Mouse (Mus musculus) midbrain, embryonic 13.5 days (tissue): ENCODE data around the gene Mastl. TPM values are rescaled to one million over a fixed set of nuclear protein-coding genes. Genes with fewer than 3 reads are reported as not detected.
A peak's percentile ranks its signal among the peaks of the same experiment; 100 is the strongest.

ENCODE experiments used
- ATAC-seq: fragments of 200-750 bp; cut with Nextera tagmentation; 2 replicates; pipeline ENCODE4 v1.8.0; 2017; ENCODE audit warnings: mild to moderate bottlenecking, moderate TSS enrichment, moderate library complexity
- H3K27ac ChIP-seq: fragments of 300-500 bp; sonication (generic); 2 replicates; pipeline ENCODE4 v1.5.1; 2015; ENCODE audit warnings: inconsistent platforms, mild to moderate bottlenecking, moderate library complexity
- H3K27me3 ChIP-seq: fragments of 300-500 bp; sonication (generic); 2 replicates; pipeline ENCODE4 v1.6.1; 2015; ENCODE audit warnings: mild to moderate bottlenecking, inconsistent platforms
- H3K36me3 ChIP-seq: fragments of 300-500 bp; sonication (generic); 2 replicates; pipeline ENCODE4 v1.6.1; 2015; ENCODE audit warnings: mild to moderate bottlenecking, inconsistent platforms
- H3K4me1 ChIP-seq: fragments of 300-500 bp; sonication (generic); replicated peaks from 2 replicates; pipeline ENCODE4 v1.6.1; 2015; ENCODE audit warnings: inconsistent platforms
- H3K4me2 ChIP-seq: fragments of 300-500 bp; sonication (generic); replicated peaks from 2 replicates; pipeline ENCODE4 v1.6.1; 2015; ENCODE audit warnings: moderate library complexity, mild to moderate bottlenecking, inconsistent platforms
- H3K4me3 ChIP-seq: fragments of 300-500 bp; sonication (generic); replicated peaks from 2 replicates; pipeline ENCODE4 v1.5.1; 2015; ENCODE audit warnings: mild to moderate bottlenecking, inconsistent platforms
- H3K9ac ChIP-seq: fragments of 300-500 bp; sonication (generic); replicated peaks from 2 replicates; pipeline ENCODE4 v1.6.1; 2015; ENCODE audit warnings: mild to moderate bottlenecking, inconsistent platforms
- H3K9me3 ChIP-seq: fragments of 300-500 bp; sonication (generic); 2 replicates; pipeline ENCODE4 v1.6.1; 2016; ENCODE audit warnings: mild to moderate bottlenecking, inconsistent platforms
- WGBS: fragments of 180-500 bp; shearing (Covaris S2); methylation state at CpG from one replicate; pipeline ENCODE4 v1.1.7; 2015; 5-methylcytosine and 5-hydroxymethylcytosine counted together
- polyA plus RNA-seq: library from polyadenylated mRNA; unstranded; fragments of >200 nt; fragmentation: Nextera tagmentation; extraction: Ambion mirVana; gene quantifications from 2 replicates; pipeline ENCODE4 v1.2.1, GENCODE M21; 2015

Mastl gene
- polyA plus RNA-seq = 3.8 and 5.3 TPM in 2 replicates

DNA sequence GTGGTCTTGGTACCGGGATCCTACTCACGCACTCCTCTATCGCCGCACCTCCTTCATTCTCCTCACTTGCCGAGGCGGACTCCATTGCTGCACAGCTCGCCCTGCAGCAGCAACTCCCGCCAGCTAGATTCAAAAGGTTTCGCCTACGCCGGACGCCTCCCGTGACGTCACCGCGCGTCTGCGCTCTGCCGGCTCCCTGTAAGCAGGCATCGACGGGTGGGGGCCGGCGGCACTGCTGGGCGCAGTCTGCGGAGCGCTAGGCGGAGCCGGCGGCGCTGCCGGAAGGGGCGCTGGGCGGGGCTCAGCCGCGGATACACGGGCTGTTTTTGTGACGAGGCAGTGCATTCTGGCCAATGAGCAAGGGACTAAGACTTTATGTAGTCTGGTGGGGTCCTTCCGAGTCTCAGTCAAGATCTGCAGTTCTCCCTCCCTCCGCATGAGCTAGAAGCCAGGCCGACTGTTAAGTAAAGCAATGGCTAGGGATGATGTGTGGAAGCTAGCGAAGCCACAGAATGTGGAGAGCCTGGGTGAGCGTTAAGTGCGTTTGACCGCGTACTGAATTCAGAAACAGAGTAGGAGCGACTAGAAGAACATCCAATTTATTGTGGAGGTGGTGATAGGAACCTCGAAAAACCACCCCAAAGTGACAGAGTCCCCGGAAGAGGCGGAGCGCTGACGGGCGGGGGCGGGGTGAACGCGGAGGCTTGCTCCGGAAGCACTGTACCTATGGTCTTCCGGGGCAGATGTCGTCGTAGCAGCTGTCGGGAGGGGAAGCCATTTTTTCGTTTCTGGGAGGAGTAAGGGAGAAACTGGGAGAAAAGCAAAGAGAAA, at the start of gene Mastl, which contains the start of gene Yme1l1:
Gene Mastl, minus strand, starts transcription at position 248 of the 831 bp plus-strand sequence.
Gene Yme1l1, plus strand, starts transcription at position 593 of the 831 bp plus-strand sequence.
- peaks cover 2% of the 10 kb centered on the region; the same call in 1 of the 2 replicates for H3K36me3 ChIP-seq
- H3K9me3 ChIP-seq = no peaks in the 10 kb centered on the region
- H3K4me3 ChIP-seq = peak within 1 kb of the TSS; percentile 88
- peak within 1 kb of the TSS; percentile 83 for H3K4me2 ChIP-seq
- no peaks in the 10 kb centered on the region for H3K27me3 ChIP-seq
- ATAC-seq = peak; percentile 99
- H3K4me1 ChIP-seq = peaks cover 37% of the 10 kb centered on the region
- H3K9ac ChIP-seq = peak within 1 kb of the TSS; percentile 84
- under 1% methylated on average over 61 of the region's 61 CpGs for WGBS
- peak within 1 kb of the TSS; percentile 98 for H3K27ac ChIP-seq

DNA sequence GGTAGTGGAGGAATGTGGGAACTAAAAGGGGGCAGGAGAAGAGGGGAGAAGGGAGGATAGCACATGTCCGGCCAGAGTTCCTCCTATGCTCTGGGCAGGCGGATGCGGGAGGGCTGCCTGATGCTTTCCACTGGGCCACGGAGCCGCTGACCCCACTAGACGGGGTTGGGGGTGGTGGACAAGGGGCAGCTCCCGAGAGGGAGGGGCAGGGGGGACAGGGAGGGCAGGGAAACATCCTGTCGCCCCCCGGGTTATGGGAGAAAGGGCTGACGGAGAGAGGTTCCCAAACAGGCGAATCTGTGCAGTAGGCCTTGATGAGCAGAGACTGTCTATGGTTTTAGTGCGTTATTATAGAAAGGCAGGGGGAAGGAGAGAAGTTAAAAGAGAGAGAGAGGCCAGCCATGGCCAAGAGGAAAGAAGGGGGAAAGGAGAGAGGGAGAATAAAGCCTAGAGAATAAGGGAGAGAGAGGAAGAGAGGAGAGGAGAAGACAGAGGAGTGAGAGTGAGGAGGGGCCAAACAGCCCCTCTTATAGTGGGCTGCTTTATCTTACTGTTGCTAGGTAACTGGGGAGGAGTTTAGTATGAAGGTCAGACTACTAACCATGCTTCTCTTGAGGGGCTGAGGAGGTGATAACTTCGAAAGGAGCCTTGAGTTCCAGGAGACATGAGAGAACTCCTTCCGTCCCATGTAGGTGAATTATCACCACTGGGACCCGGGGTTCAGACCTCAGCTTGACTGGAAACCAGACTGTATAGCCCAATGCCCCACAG, 47.3 kb upstream of the Mastl start:
- no peak overlapping the region for H3K4me3 ChIP-seq
- 64% methylated on average over 15 of the region's 15 CpGs for WGBS
- H3K27me3 ChIP-seq = no peaks in the 10 kb centered on the region
- peaks cover 21% of the 10 kb centered on the region for H3K36me3 ChIP-seq
- no peaks in the 10 kb centered on the region for H3K4me1 ChIP-seq
- ATAC-seq = 0 out of 2 replicates have a peak, but pooled peaks have one; percentile 50
- H3K9ac ChIP-seq = no peak overlapping the region
- no peaks in the 10 kb centered on the region for H3K9me3 ChIP-seq
- H3K27ac ChIP-seq = no peak overlapping the region
- no peak overlapping the region for H3K4me2 ChIP-seq

DNA sequence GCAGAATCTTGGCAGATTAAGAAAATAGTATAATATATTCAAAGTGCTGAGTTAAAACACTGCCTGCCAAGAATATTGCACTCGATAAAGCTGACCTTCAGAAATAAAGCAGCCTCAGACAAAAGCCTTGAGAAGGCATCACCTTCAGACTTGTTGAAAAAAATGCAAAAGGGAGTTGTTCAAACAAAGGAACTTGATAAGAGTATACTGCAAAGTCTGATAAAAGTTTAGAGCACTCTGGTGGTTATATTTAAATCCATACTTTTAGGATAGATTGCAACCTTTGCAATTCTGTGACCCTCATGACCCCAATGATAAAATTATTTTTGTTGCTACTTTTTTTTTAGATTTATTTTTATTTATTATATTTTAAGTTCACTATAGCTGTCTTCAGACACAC, 45.2 kb upstream of the Mastl start:
- Histone ChIP-seq H3K4me2 (no peak overlapping the region), H3K9ac (no peak overlapping the region), H3K4me3 (no peak overlapping the region), H3K27ac (no peak overlapping the region), H3K27me3 (no peaks in the 10 kb centered on the region), H3K4me1 (no peaks in the 10 kb centered on the region), H3K36me3 (peaks cover 28% of the 10 kb centered on the region), H3K9me3 (no peaks in the 10 kb centered on the region)
- WGBS = 92% methylated on average over 1 of the region's 1 CpGs
- ATAC-seq = no peak

DNA sequence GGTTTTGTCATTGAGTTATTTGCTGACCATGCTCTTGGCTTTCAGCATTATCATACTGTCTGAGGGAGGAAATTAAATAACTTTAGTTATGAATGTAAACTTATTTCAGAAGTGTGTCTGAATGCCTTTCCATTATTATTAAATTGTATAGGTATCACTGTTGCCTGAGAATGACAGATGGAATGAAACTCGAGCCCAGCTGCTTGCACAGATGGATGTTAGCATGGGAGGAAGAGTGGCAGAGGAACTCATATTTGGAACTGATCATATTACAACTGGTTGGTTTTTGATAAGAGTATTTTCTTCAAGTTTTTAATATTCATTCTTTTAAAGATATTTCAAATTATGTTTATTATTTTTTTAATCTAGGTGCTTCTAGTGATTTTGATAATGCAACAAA, 38.5 kb upstream of the Mastl start:
- no peaks in the 10 kb centered on the region for H3K27me3 ChIP-seq
- WGBS = 95% methylated on average over 1 of the region's 1 CpGs
- H3K4me1 ChIP-seq = no peaks in the 10 kb centered on the region
- no peak overlapping the region for H3K9ac ChIP-seq
- ATAC-seq = no peak
- H3K4me3 ChIP-seq = no peak overlapping the region
- H3K9me3 ChIP-seq = no peaks in the 10 kb centered on the region
- H3K4me2 ChIP-seq = no peak overlapping the region
- H3K27ac ChIP-seq = no peak overlapping the region
- peaks cover 63% of the 10 kb centered on the region for H3K36me3 ChIP-seq

DNA sequence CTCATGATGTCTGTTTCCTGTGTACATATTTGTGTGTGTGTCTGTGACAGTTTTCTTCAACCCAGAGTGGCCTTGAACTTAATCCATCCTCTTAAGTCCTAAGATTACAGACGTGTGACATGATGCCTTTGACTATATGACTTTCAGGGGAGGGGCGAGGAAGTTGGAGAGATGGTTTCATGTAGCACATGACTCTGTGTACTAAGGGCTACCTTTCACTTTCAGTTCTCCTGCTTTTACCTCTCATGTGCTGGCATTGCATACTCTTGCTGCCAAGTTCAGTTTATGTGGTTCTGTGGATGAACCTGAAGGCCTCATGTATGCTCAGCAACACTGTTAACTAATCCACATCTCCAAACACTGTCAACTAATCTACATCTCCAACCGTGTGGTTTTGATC, 16.5 kb upstream of the Mastl start:
- H3K27ac ChIP-seq = no peak overlapping the region
- H3K9ac ChIP-seq = no peak overlapping the region
- WGBS = 91% methylated on average over 3 of the region's 3 CpGs
- H3K9me3 ChIP-seq = no peaks in the 10 kb centered on the region
- H3K36me3 ChIP-seq = peaks cover 72% of the 10 kb centered on the region
- no peaks in the 10 kb centered on the region for H3K27me3 ChIP-seq
- H3K4me1 ChIP-seq = no peaks in the 10 kb centered on the region
- no peak for ATAC-seq
- H3K4me3 ChIP-seq = no peak overlapping the region
- no peak overlapping the region for H3K4me2 ChIP-seq

DNA sequence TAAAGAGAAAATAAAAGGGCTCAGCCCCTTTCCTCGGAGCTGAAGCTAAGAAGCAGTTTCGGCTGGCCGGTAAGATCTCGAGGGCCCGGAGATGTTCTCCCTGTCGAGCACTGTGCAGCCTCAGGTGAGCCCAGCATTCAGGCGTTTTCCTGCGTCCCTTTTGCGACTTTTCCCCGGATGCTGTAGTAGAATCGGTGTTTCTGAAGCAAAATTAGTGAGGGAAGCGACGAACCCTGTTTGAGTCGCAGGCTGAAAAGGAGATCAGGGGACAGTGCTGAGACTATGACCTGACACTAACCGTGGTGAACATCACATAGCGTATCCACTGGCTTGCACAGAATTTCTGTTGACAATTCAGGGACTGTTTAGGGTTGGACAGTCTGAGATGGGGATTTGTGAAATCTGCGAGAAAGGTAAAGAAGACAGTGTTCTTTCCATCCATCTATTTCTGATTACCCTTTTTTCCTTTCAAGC, 821 bp upstream of the Mastl start:
- Histone ChIP-seq H3K36me3 (peaks cover 7% of the 10 kb centered on the region), H3K27me3 (no peaks in the 10 kb centered on the region), H3K9me3 (no peaks in the 10 kb centered on the region), H3K4me3 (peak overlapping the region; percentile 88), H3K27ac (peak overlapping the region; percentile 98), H3K4me2 (peak overlapping the region; percentile 83), H3K9ac (peak overlapping the region; percentile 84), H3K4me1 (peaks cover 37% of the 10 kb centered on the region)
- WGBS = under 1% methylated on average over 17 of the region's 17 CpGs
- peak; percentile 38 for ATAC-seq

DNA sequence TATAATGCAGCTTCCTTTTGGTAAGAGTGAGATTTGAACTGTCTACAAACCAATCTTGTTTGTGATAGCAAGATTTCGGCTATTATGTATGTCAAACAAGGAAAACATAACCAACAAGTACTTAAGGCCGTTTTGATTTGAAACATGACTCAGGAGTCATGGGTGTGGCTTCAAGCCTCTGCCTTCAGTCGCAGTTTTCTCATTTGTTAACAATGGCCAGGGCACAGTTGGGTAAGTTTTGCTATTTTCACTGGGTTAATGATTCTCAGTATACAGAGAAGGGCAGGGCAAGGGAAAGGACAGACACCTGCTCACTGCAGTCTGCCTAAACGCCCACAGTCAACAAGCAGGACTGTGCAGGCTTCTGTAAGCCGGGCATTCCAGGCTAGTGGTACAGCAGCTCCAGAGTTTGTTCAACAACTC, 614 bp downstream of the Mastl start:
- 8% methylated on average over 5 of the region's 5 CpGs for WGBS
- H3K9me3 ChIP-seq = no peaks in the 10 kb centered on the region
- H3K4me2 ChIP-seq = peak overlapping the region; percentile 83
- H3K4me3 ChIP-seq = peak overlapping the region; percentile 88
- H3K9ac ChIP-seq = peak overlapping the region; percentile 84
- no peak; the same call in 1 of the 2 replicates for ATAC-seq
- peaks cover 37% of the 10 kb centered on the region for H3K4me1 ChIP-seq
- H3K27ac ChIP-seq = peak overlapping the region; percentile 98; the same call in 1 of the 2 replicates
- H3K27me3 ChIP-seq = no peaks in the 10 kb centered on the region
- no peaks in the 10 kb centered on the region for H3K36me3 ChIP-seq

DNA sequence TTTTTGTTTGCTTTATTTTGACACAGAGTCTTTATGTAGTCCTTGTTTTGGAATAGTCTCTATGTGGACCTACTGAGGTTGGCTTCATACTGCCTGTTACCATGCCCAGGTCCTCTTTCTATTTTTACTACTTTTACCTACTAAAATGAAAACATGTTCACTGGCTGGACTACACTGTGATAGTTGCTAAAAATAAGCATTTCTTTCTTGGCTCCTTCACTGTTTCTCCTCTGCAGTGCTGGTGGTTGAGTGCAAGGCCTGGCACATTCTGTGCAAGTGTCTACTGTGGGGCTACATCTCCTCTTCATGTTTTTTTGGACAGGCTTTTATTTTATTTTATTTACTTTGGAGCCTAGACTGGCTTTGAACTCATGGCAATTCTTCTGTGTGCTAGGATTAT, 36.3 kb downstream of the Mastl start:
- ATAC-seq = no peak
- H3K27ac ChIP-seq = no peak overlapping the region

DNA sequence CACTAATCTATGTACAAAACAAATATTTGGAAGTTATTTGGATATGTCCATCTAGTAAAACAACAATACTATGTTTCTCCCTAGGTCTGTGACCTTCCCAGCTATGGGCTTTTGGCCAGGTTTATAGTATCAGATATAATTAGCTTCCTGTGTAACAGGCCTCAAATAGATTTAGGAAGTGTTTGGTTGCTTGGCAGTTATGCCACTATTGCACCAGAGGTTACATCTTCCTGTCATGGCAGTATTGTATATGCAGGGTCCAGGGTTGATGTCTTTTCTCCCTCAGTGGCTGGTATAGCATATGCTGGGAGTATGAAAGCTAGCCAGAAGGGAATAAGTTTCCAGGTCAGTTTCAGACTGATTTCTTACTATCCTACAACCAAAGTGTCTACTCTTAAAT, 53.6 kb downstream of the Mastl start:
- Histone ChIP-seq H3K9me3 (no peaks in the 10 kb centered on the region), H3K27me3 (no peaks in the 10 kb centered on the region), H3K4me2 (no peak overlapping the region), H3K4me1 (no peaks in the 10 kb centered on the region), H3K36me3 (peaks cover 33% of the 10 kb centered on the region), H3K27ac (no peak overlapping the region), H3K4me3 (no peak overlapping the region), H3K9ac (no peak overlapping the region)
- ATAC-seq = no peak

More for the DNA sequence above, 36.3 kb downstream of the Mastl start:
- no peaks in the 10 kb centered on the region for H3K4me1 ChIP-seq
- no peaks in the 10 kb centered on the region for H3K9me3 ChIP-seq
- H3K4me2 ChIP-seq = no peak overlapping the region
- H3K9ac ChIP-seq = no peak overlapping the region
- no peak overlapping the region for H3K4me3 ChIP-seq
- H3K27me3 ChIP-seq = no peaks in the 10 kb centered on the region
- H3K36me3 ChIP-seq = peaks cover 16% of the 10 kb centered on the region

DNA sequence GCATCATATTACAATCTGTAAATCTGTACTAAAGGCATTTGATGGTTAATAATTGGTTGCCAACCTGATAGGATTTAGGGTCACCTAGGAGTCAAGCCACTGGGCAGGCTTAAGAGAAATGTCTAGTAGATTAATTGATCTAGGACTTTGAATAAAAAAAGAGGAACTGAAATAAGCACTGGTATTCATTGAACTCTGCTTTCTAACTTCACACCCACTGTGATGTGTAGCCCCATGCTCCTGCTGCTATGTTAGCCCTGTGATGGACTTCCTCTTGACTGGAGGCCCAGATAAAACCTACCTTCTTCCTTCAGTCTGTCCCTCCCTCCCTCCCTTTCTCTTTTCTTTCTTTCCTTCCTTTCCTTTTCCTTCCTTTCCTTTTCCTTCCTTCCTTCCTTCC, 58.8 kb downstream of the Mastl start:
- Histone ChIP-seq H3K4me2 (no peak overlapping the region), H3K4me3 (no peak overlapping the region), H3K9me3 (no peaks in the 10 kb centered on the region), H3K4me1 (no peaks in the 10 kb centered on the region), H3K36me3 (peaks cover 58% of the 10 kb centered on the region), H3K27ac (no peak overlapping the region), H3K9ac (no peak overlapping the region), H3K27me3 (no peaks in the 10 kb centered on the region)
- no peak for ATAC-seq

DNA sequence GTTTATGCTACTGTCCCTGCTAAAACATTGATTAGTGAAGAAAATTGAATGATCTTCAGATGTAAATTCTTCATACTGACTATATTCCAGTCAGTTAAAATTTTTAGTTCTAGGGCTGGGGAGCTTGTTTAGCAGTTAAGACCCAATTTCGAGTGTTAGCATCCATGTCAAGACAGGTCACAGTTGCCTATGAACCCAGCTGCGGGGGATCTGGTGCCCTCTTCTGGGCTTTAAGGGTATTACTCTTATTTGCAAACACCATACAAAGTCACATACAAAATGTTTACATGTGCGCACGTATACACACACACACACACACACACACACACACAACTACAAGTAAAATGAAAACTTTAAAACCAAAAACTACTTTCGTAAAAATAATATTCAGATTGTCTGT, 63.6 kb downstream of the Mastl start:
- peaks cover 75% of the 10 kb centered on the region for H3K36me3 ChIP-seq
- H3K9me3 ChIP-seq = no peaks in the 10 kb centered on the region
- WGBS = 51% methylated on average over 5 of the region's 5 CpGs
- no peak overlapping the region for H3K27ac ChIP-seq
- H3K4me1 ChIP-seq = no peaks in the 10 kb centered on the region
- no peak overlapping the region for H3K9ac ChIP-seq
- no peak overlapping the region for H3K4me2 ChIP-seq
- no peak overlapping the region for H3K4me3 ChIP-seq
- no peaks in the 10 kb centered on the region for H3K27me3 ChIP-seq
- ATAC-seq = no peak

DNA sequence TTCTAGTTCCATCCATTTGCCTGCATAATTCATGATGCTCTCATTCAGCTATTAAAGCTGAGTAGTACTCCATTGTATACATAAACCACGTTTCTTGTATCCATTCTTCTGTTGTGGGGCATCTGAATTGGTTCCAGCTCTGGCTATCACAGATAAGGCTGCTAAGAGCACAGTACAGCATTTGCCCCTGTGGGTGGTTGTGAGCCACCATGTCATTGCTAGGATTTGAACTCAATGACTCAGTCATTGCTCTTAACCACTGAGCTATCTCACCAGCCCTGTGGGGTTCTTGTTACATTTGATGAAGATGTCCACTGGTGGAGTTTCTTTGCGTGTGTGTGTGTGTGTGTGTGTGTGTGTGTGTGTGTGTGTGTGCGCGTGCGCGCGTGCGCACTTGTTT, 71.3 kb downstream of the Mastl start:
- Histone ChIP-seq H3K36me3 (peaks cover 72% of the 10 kb centered on the region), H3K4me3 (no peak overlapping the region), H3K4me1 (no peaks in the 10 kb centered on the region), H3K9me3 (no peaks in the 10 kb centered on the region), H3K27me3 (no peaks in the 10 kb centered on the region), H3K9ac (no peak overlapping the region), H3K4me2 (no peak overlapping the region), H3K27ac (no peak overlapping the region)
- 93% methylated on average over 8 of the region's 8 CpGs for WGBS
- no peak for ATAC-seq
